Mouse (Mus musculus): ENCODE results near the gene Aco1. TPM values are rescaled to one million over a fixed set of nuclear protein-coding genes. Genes with fewer than 3 reads are reported as not detected.

Aco1 gene
- polyA plus RNA-seq, 1 experiment from 2014 or later, result 51.9 TPM

DNA sequence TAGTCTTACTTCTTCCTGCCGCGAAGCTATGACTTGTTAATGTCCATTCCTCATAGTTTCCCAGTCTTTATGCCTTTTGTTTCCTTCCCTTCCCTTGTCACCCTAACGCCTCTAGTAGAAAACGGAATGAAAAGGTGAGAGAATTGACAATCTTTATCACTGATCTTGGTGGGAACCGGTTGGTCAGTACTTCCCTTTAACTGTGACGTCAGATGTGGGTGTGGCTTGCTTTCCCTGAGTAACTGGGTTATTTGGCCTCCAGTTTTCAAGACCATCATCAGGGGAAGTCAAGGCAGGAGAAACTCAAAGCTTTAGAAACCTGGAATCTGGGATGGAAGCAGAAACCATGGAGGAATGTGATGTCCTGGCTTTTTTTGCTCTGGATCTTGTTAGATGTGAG lies 99.0 kb downstream of the Aco1 start:
- no peak for ATAC-seq (ENCODE audit: low FRiP score, low read depth)
- Histone ChIP-seq H3K27ac (no peak overlapping the region), H3K4me2 (replicated peaks) (no peak overlapping the region)

GRCm38 (mm10) chr4:40243006-40243405 lies 100.1 kb downstream of the Aco1 start:
- no peak overlapping the region for H3K4me2 ChIP-seq (replicated peaks)
- no peak overlapping the region for H3K27ac ChIP-seq
- H3K36me3 ChIP-seq, result no peaks in the 10 kb centered on the region
- H3K9ac ChIP-seq, result no peak overlapping the region
- H3K9me3 ChIP-seq, result no peaks in the 10 kb centered on the region
- 83% methylated on average over 4 of the region's 4 CpGs for WGBS
- no peak overlapping the region for H3K4me3 ChIP-seq
- H3K27me3 ChIP-seq, result no peaks in the 10 kb centered on the region
- ATAC-seq (ENCODE audit: low FRiP score, low read depth), result no peak
- H3K4me1 ChIP-seq, result peaks cover 9% of the 10 kb centered on the region; the same call in 1 of the 2 replicates

More for the DNA sequence above, 99.0 kb downstream of the Aco1 start:
- Histone ChIP-seq H3K4me3 (no peak overlapping the region), H3K9ac (no peak overlapping the region), H3K4me1 (peaks cover 9% of the 10 kb centered on the region; the same call in 1 of the 2 replicates), H3K36me3 (no peaks in the 10 kb centered on the region), H3K27me3 (no peaks in the 10 kb centered on the region), H3K9me3 (no peaks in the 10 kb centered on the region)
- 53% methylated on average over 6 of the region's 6 CpGs for WGBS

DNA sequence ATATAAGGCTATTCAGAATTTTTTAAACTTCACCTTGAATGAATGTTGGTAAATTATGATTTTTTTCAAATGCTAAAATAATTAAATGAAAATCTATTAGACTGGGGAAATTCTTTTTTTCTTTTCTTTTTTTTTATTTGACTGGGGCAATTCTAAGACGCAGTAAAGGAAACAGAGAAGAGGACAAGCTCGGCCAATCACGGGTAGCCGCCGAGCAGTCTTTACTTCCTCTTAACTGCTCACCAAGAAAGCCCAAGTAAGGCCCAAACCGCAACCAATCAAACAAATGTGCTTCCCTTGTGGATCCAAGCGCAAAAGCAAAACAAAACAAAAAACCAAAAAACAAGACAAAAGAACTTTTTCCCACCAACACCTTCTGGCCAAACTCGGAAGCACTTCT lies 101.2 kb downstream of the Aco1 start:
- Histone ChIP-seq H3K9ac (no peak overlapping the region), H3K27ac (no peak overlapping the region), H3K4me3 (no peak overlapping the region), H3K4me1 (0 out of 2 replicates have a peak, but pooled peaks cover under 1% of the 10 kb centered on the region), H3K27me3 (no peaks in the 10 kb centered on the region), H3K36me3 (no peaks in the 10 kb centered on the region), H3K9me3 (no peaks in the 10 kb centered on the region), H3K4me2 (replicated peaks) (no peak overlapping the region)
- 86% methylated on average over 8 of the region's 8 CpGs for WGBS
- no peak for ATAC-seq (ENCODE audit: low FRiP score, low read depth)

Other genes starting within 250 kb of the Aco1 start
- gene Ddx58, start 96.7 kb downstream of the Aco1 start, polyA plus RNA-seq (2015; fragmentation: Nextera tagmentation; extraction: Ambion mirVana), result 10.2 and 10.9 TPM in 2 replicates
- gene Smim27, start 126.5 kb downstream of the Aco1 start, polyA plus RNA-seq (2015; fragmentation: Nextera tagmentation; extraction: Ambion mirVana), result 30.8 and 33.6 TPM in 2 replicates
- 51.7 and 52.7 TPM in 2 replicates for gene Topors, start 126.8 kb downstream of the Aco1 start, polyA plus RNA-seq (2015; fragmentation: Nextera tagmentation; extraction: Ambion mirVana)
- gene Ndufb6, start 136.3 kb downstream of the Aco1 start, polyA plus RNA-seq (2015; fragmentation: Nextera tagmentation; extraction: Ambion mirVana), result 292 and 303 TPM in 2 replicates